Mouse (Mus musculus): ENCODE results near the gene Nkd2.

The Nkd2 gene

GRCm38 (mm10) chr13:73816338-73816737 is 31.1 kb downstream of the Nkd2 start:
- DNase-seq: no peak

GRCm38 (mm10) chr13:73814181-73814580 is 33.2 kb downstream of the Nkd2 start:
- DNase-seq: peak; percentile 64 to 77

- DNase-seq: no peak
Measured at GRCm38 (mm10) chr13:73812936-73813335, 34.5 kb downstream of the Nkd2 start.

- no peak for DNase-seq
Measured at GRCm38 (mm10) chr13:73804914-73805313, 42.5 kb downstream of the Nkd2 start.

GRCm38 (mm10) chr13:73803450-73804178 is 43.8 kb downstream of the Nkd2 start:
- DNase-seq: no peak

GRCm38 (mm10) chr13:73799110-73799509 is 48.3 kb downstream of the Nkd2 start:
- peak; percentile 32 to 38 for DNase-seq

- no peak for DNase-seq
Measured at GRCm38 (mm10) chr13:73793171-73793570, 54.3 kb downstream of the Nkd2 start.

- peak; percentile 34 to 49 for DNase-seq
Measured at GRCm38 (mm10) chr13:73792176-73792575, 55.3 kb downstream of the Nkd2 start.

GRCm38 (mm10) chr13:73782486-73782885 is 64.9 kb downstream of the Nkd2 start:
- DNase-seq: no peak

- DNase-seq: no peak
Measured at GRCm38 (mm10) chr13:73777578-73777977, 69.9 kb downstream of the Nkd2 start.

GRCm38 (mm10) chr13:73775786-73776185 is 71.6 kb downstream of the Nkd2 start:
- DNase-seq: peak; percentile 58 to 60

GRCm38 (mm10) chr13:73773519-73774205 is 73.8 kb downstream of the Nkd2 start:
- DNase-seq: peak; percentile 69 to 79

- no peak for DNase-seq
Measured at GRCm38 (mm10) chr13:73772655-73773054, 74.8 kb downstream of the Nkd2 start.

GRCm38 (mm10) chr13:73771131-73771530 is 76.3 kb downstream of the Nkd2 start:
- no peak for DNase-seq

GRCm38 (mm10) chr13:73769916-73770682 is 77.3 kb downstream of the Nkd2 start:
- no peak for DNase-seq

All from cerebellum, postnatal 10 days (tissue).